Mouse (Mus musculus): ENCODE data around the gene Flywch2.

Flywch2 gene

GRCm38 (mm10) chr17:23755689-23756088 lies 30.2 kb downstream of the Flywch2 start:
- H3K27me3 ChIP-seq (ENCODE audit: insufficient read depth, low read length): no peaks in the 10 kb centered on the region
- peaks cover 48% of the 10 kb centered on the region for H3K4me1 ChIP-seq (replicated peaks; ENCODE audit: low read depth, low read length)
- peak overlapping the region; percentile 70 for H3K4me3 ChIP-seq (replicated peaks; ENCODE audit: low read length)
- TF ChIP-seq NANOG (IDR thresholded peaks at IDR 0.05; ENCODE audit: borderline replicate concordance, low read length): no peak
- no peak for TF ChIP-seq POU5F1 (IDR thresholded peaks at IDR 0.05; ENCODE audit: borderline replicate concordance, low read length)
- TF ChIP-seq CTCF (conservative IDR thresholded peaks at IDR 0.05; ENCODE audit: low read length): no peak
- H3K36me3 ChIP-seq (ENCODE audit: insufficient read depth, low read length): peaks cover 47% of the 10 kb centered on the region
- no peaks in the 10 kb centered on the region for H3K9me3 ChIP-seq (ENCODE audit: low read length)

GRCm38 (mm10) chr17:23749400-23750191 lies 36.3 kb downstream of the Flywch2 start:
- TF ChIP-seq CTCF (conservative IDR thresholded peaks at IDR 0.05; ENCODE audit: low read length) (no peak), POU5F1 (IDR thresholded peaks at IDR 0.05; ENCODE audit: borderline replicate concordance, low read length) (no peak), NANOG (IDR thresholded peaks at IDR 0.05; ENCODE audit: borderline replicate concordance, low read length) (no peak)
- Histone ChIP-seq H3K36me3 (ENCODE audit: insufficient read depth, low read length) (peaks cover 20% of the 10 kb centered on the region), H3K9me3 (ENCODE audit: low read length) (no peaks in the 10 kb centered on the region), H3K4me3 (replicated peaks; ENCODE audit: low read length) (no peak overlapping the region), H3K27me3 (ENCODE audit: insufficient read depth, low read length) (peaks cover 36% of the 10 kb centered on the region), H3K4me1 (replicated peaks; ENCODE audit: low read depth, low read length) (peaks cover 37% of the 10 kb centered on the region)

- peaks cover 43% of the 10 kb centered on the region for H3K27me3 ChIP-seq (ENCODE audit: insufficient read depth, low read length)
- H3K4me1 ChIP-seq (replicated peaks; ENCODE audit: low read depth, low read length): peaks cover 43% of the 10 kb centered on the region
- peaks cover 13% of the 10 kb centered on the region for H3K36me3 ChIP-seq (ENCODE audit: insufficient read depth, low read length)
- H3K4me3 ChIP-seq (replicated peaks; ENCODE audit: low read length): no peak overlapping the region
- no peaks in the 10 kb centered on the region for H3K9me3 ChIP-seq (ENCODE audit: low read length)
- TF ChIP-seq NANOG (IDR thresholded peaks at IDR 0.05; ENCODE audit: borderline replicate concordance, low read length) (no peak), CTCF (conservative IDR thresholded peaks at IDR 0.05; ENCODE audit: low read length) (peak; percentile 63)
Observed at GRCm38 (mm10) chr17:23748631-23749391, 37.1 kb downstream of the Flywch2 start.

GRCm38 (mm10) chr17:23748026-23748425 lies 37.9 kb downstream of the Flywch2 start:
- H3K4me1 ChIP-seq (replicated peaks; ENCODE audit: low read depth, low read length): peaks cover 48% of the 10 kb centered on the region
- H3K9me3 ChIP-seq (ENCODE audit: low read length): no peaks in the 10 kb centered on the region
- no peak for TF ChIP-seq NANOG (IDR thresholded peaks at IDR 0.05; ENCODE audit: borderline replicate concordance, low read length)
- TF ChIP-seq POU5F1 (IDR thresholded peaks at IDR 0.05; ENCODE audit: borderline replicate concordance, low read length): no peak
- TF ChIP-seq CTCF (conservative IDR thresholded peaks at IDR 0.05; ENCODE audit: low read length): no peak
- peaks cover 6% of the 10 kb centered on the region for H3K36me3 ChIP-seq (ENCODE audit: insufficient read depth, low read length)
- peaks cover 51% of the 10 kb centered on the region for H3K27me3 ChIP-seq (ENCODE audit: insufficient read depth, low read length)
- no peak overlapping the region for H3K4me3 ChIP-seq (replicated peaks; ENCODE audit: low read length)

GRCm38 (mm10) chr17:23747471-23747870 lies 38.4 kb downstream of the Flywch2 start:
- Histone ChIP-seq H3K27me3 (ENCODE audit: insufficient read depth, low read length) (peaks cover 57% of the 10 kb centered on the region), H3K4me1 (replicated peaks; ENCODE audit: low read depth, low read length) (peaks cover 53% of the 10 kb centered on the region), H3K4me3 (replicated peaks; ENCODE audit: low read length) (no peak overlapping the region), H3K9me3 (ENCODE audit: low read length) (no peaks in the 10 kb centered on the region), H3K36me3 (ENCODE audit: insufficient read depth, low read length) (peaks cover under 1% of the 10 kb centered on the region; the same call in 1 of the 2 replicates)
- TF ChIP-seq NANOG (IDR thresholded peaks at IDR 0.05; ENCODE audit: borderline replicate concordance, low read length): no peak
- TF ChIP-seq CTCF (conservative IDR thresholded peaks at IDR 0.05; ENCODE audit: low read length): no peak
- no peak for TF ChIP-seq POU5F1 (IDR thresholded peaks at IDR 0.05; ENCODE audit: borderline replicate concordance, low read length)

- TF ChIP-seq POU5F1 (IDR thresholded peaks at IDR 0.05; ENCODE audit: borderline replicate concordance, low read length): no peak
- no peak for TF ChIP-seq CTCF (conservative IDR thresholded peaks at IDR 0.05; ENCODE audit: low read length)
- no peak for TF ChIP-seq NANOG (IDR thresholded peaks at IDR 0.05; ENCODE audit: borderline replicate concordance, low read length)
- no peaks in the 10 kb centered on the region for H3K36me3 ChIP-seq (ENCODE audit: insufficient read depth, low read length)
- peaks cover 59% of the 10 kb centered on the region for H3K4me1 ChIP-seq (replicated peaks; ENCODE audit: low read depth, low read length)
- H3K9me3 ChIP-seq (ENCODE audit: low read length): no peaks in the 10 kb centered on the region
- H3K27me3 ChIP-seq (ENCODE audit: insufficient read depth, low read length): peaks cover 64% of the 10 kb centered on the region
- H3K4me3 ChIP-seq (replicated peaks; ENCODE audit: low read length): 0 out of 2 replicates have a peak overlapping the region, but pooled peaks have one; percentile 58
Observed at GRCm38 (mm10) chr17:23746767-23747166, 39.1 kb downstream of the Flywch2 start.

- Histone ChIP-seq H3K9me3 (ENCODE audit: low read length) (no peaks in the 10 kb centered on the region), H3K4me3 (replicated peaks; ENCODE audit: low read length) (peak overlapping the region; percentile 58), H3K27me3 (ENCODE audit: insufficient read depth, low read length) (peaks cover 68% of the 10 kb centered on the region), H3K36me3 (ENCODE audit: insufficient read depth, low read length) (no peaks in the 10 kb centered on the region), H3K4me1 (replicated peaks; ENCODE audit: low read depth, low read length) (peaks cover 63% of the 10 kb centered on the region)
- TF ChIP-seq CTCF (conservative IDR thresholded peaks at IDR 0.05; ENCODE audit: low read length) (no peak; the same call in 1 of the 2 replicates), NANOG (IDR thresholded peaks at IDR 0.05; ENCODE audit: borderline replicate concordance, low read length) (no peak), POU5F1 (IDR thresholded peaks at IDR 0.05; ENCODE audit: borderline replicate concordance, low read length) (no peak)
Observed at GRCm38 (mm10) chr17:23746311-23746710, 39.6 kb downstream of the Flywch2 start.

Measured in E14TG2a.4 (cell line).